Mouse (Mus musculus): ENCODE data around the gene Car9.

GRCm38 (mm10) chr4:43499407-43500333 lies 7.1 kb upstream of the Car9 start, which contains the start of gene Arhgef39:
- peak; percentile 46 for TF ChIP-seq POLR2A (IDR thresholded peaks at IDR 0.05; ENCODE audit: insufficient read depth, low read depth, low read length)
- TF ChIP-seq CTCF (IDR thresholded peaks at IDR 0.05; ENCODE audit: insufficient read depth, low read depth, low read length), result no peak

Data from olfactory bulb, adult 2 months (tissue).